Mouse (Mus musculus) testis, postnatal 14 days (tissue): ENCODE results near the gene Clock.

Experiments
- DNase-seq: peaks from one replicate; pipeline ENCODE4 v3.0.0; 2021; ENCODE audit warnings: low spot score

The Clock gene

GRCm38 (mm10) chr5:76177664-76178063 is 126.9 kb downstream of the Clock start:
- no peak for DNase-seq

GRCm38 (mm10) chr5:76176841-76177240 is 127.8 kb downstream of the Clock start:
- DNase-seq: no peak

- DNase-seq: no peak
Measured at GRCm38 (mm10) chr5:76176411-76176810, 128.2 kb downstream of the Clock start.

GRCm38 (mm10) chr5:76175051-76175450 is 129.5 kb downstream of the Clock start:
- no peak for DNase-seq

GRCm38 (mm10) chr5:76171039-76171438 is 133.6 kb downstream of the Clock start:
- no peak for DNase-seq

- DNase-seq: no peak
Measured at GRCm38 (mm10) chr5:76170522-76170921, 134.1 kb downstream of the Clock start.

GRCm38 (mm10) chr5:76164827-76165226 is 139.8 kb downstream of the Clock start:
- DNase-seq: no peak

- DNase-seq: no peak
Measured at GRCm38 (mm10) chr5:76163828-76164390, 140.7 kb downstream of the Clock start.

GRCm38 (mm10) chr5:76162926-76163325 is 141.7 kb downstream of the Clock start:
- no peak for DNase-seq

- no peak for DNase-seq
Measured at GRCm38 (mm10) chr5:76161491-76161890, 143.1 kb downstream of the Clock start.

- no peak for DNase-seq
Measured at GRCm38 (mm10) chr5:76160086-76160485, 144.5 kb downstream of the Clock start.
